Mouse (Mus musculus): ENCODE measurements around the gene Rpl31. TPM values are rescaled to one million over a fixed set of nuclear protein-coding genes. Genes with fewer than 3 reads are reported as not detected.

The Rpl31 gene
- polyA plus RNA-seq, 1 experiment from 2014 or later, result 696 TPM

DNA sequence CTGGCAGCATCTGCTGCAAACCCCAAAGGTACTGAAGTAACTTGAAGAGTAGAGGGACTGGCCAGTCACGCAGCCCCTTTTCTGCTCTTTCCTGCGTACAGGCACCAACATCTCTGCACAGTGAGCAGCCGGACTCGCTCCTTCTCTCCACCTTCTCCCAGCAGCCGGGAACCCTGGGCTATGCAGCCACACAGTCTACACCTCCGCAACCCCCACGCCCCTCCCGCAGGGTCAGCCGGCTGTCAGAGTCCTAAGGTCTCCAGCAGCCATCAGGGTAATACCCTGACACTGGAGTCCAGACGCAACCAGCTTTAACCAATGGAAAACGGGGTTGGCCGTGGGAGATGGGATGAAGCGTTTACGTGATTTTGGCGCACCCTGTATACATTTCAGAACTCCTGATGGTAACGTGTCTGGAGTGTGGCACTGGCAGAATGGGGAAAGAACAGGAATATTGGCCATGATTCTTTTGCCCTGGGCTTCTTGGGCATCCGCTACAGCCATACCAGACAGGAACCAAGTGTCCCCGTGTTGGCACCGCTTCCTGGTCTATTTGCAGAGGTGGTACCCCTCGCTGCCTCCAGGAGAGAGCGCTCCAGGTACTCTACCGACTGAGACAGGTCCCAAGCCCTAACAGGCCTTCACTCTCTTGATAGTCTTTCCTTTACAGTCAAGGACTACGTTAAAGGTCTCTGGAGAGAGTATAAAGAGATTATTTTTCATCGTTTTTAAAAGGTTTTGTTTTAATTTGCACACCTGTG, 5.7 kb upstream of the Rpl31 start:
- H3K9me3 ChIP-seq (replicated peaks; ENCODE audit: low read length), result no peaks in the 10 kb centered on the region
- peak; percentile 47; the same call in 1 of the 2 replicates for ATAC-seq (replicated peaks; ENCODE audit: low FRiP score, low read depth)
- 39% methylated on average over 24 of the region's 24 CpGs for WGBS

GRCm38 (mm10) chr1:39362515-39362893, 5.1 kb upstream of the Rpl31 start:
- Histone ChIP-seq H3K9me3 (replicated peaks; ENCODE audit: low read length) (no peaks in the 10 kb centered on the region), H3K9ac (ENCODE audit: low read depth, low read length) (no peak overlapping the region), H3K27ac (no peak overlapping the region), H3K27me3 (ENCODE audit: insufficient read depth, low read length) (no peaks in the 10 kb centered on the region), H3K36me3 (ENCODE audit: insufficient read depth, low read length) (no peaks in the 10 kb centered on the region), H3K4me3 (replicated peaks; ENCODE audit: low read depth, low read length) (no peak overlapping the region), H3K4me2 (ENCODE audit: low read length) (no peak overlapping the region), H3K4me1 (replicated peaks; ENCODE audit: insufficient read depth, low read length) (0 out of 2 replicates have a peak, but pooled peaks cover 3% of the 10 kb centered on the region)
- TF ChIP-seq CTCF (IDR thresholded peaks at IDR 0.05; ENCODE audit: low read depth), result no peak
- DNase-seq (ENCODE audit: low spot score) (no peak), ATAC-seq (replicated peaks; ENCODE audit: low FRiP score, low read depth) (no peak)
- 49% methylated on average over 7 of the region's 7 CpGs for WGBS

More for the DNA sequence above, 5.7 kb upstream of the Rpl31 start:
- peak overlapping the region; percentile 45 for H3K4me2 ChIP-seq (ENCODE audit: low read length)
- 0 out of 2 replicates have a peak, but pooled peaks cover 3% of the 10 kb centered on the region for H3K4me1 ChIP-seq (replicated peaks; ENCODE audit: insufficient read depth, low read length)
- no peak overlapping the region for H3K4me3 ChIP-seq (replicated peaks; ENCODE audit: low read depth, low read length)
- H3K27ac ChIP-seq, result no peak overlapping the region
- DNase-seq (ENCODE audit: low spot score), result peak; percentile 24
- no peaks in the 10 kb centered on the region for H3K36me3 ChIP-seq (ENCODE audit: insufficient read depth, low read length)
- peak; percentile 47 for TF ChIP-seq CTCF (IDR thresholded peaks at IDR 0.05; ENCODE audit: low read depth)
- H3K9ac ChIP-seq (ENCODE audit: low read depth, low read length), result 0 out of 2 replicates have a peak overlapping the region, but pooled peaks have one; percentile 8
- H3K27me3 ChIP-seq (ENCODE audit: insufficient read depth, low read length), result no peaks in the 10 kb centered on the region

DNA sequence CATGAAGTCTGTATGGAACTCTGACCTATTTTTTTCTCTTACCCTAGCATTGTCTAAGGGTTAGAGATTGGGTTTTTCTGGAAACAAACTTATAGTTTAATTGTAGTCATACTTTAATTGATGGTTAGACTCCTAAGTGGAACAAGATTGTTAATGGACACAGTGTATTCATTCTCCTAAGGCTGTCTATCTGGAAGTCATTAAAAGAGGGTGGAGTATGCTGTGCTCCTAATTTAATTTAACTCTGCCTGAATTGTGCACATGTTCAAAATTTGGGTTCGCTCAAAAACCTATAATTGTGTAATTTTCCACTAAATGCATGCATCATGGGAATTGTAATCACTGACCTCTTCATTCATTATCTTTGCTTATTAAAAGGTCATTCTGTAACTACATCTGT, 2.1 kb upstream of the Rpl31 start:
- H3K27ac ChIP-seq, result no peak overlapping the region
- H3K4me1 ChIP-seq (replicated peaks; ENCODE audit: insufficient read depth, low read length), result 0 out of 2 replicates have a peak, but pooled peaks cover 8% of the 10 kb centered on the region
- H3K36me3 ChIP-seq (ENCODE audit: insufficient read depth, low read length), result peaks cover 8% of the 10 kb centered on the region
- ATAC-seq (replicated peaks; ENCODE audit: low FRiP score, low read depth), result no peak
- WGBS, result 86% methylated on average over 1 of the region's 1 CpGs
- H3K9me3 ChIP-seq (replicated peaks; ENCODE audit: low read length), result no peaks in the 10 kb centered on the region
- no peak for DNase-seq (ENCODE audit: low spot score)
- H3K4me2 ChIP-seq (ENCODE audit: low read length), result no peak overlapping the region
- no peak overlapping the region for H3K9ac ChIP-seq (ENCODE audit: low read depth, low read length)
- H3K4me3 ChIP-seq (replicated peaks; ENCODE audit: low read depth, low read length), result no peak overlapping the region
- H3K27me3 ChIP-seq (ENCODE audit: insufficient read depth, low read length), result no peaks in the 10 kb centered on the region
- TF ChIP-seq CTCF (IDR thresholded peaks at IDR 0.05; ENCODE audit: low read depth), result no peak

GRCm38 (mm10) chr1:39367045-39367444, 597 bp upstream of the Rpl31 start:
- DNase-seq (ENCODE audit: low spot score) (no peak), ATAC-seq (replicated peaks; ENCODE audit: low FRiP score, low read depth) (no peak)
- Histone ChIP-seq H3K9me3 (replicated peaks; ENCODE audit: low read length) (no peaks in the 10 kb centered on the region), H3K4me3 (replicated peaks; ENCODE audit: low read depth, low read length) (peak overlapping the region; percentile 89), H3K27me3 (ENCODE audit: insufficient read depth, low read length) (no peaks in the 10 kb centered on the region), H3K9ac (ENCODE audit: low read depth, low read length) (peak overlapping the region; percentile 95; the same call in 1 of the 2 replicates), H3K4me2 (ENCODE audit: low read length) (peak overlapping the region; percentile 66), H3K4me1 (replicated peaks; ENCODE audit: insufficient read depth, low read length) (0 out of 2 replicates have a peak, but pooled peaks cover 6% of the 10 kb centered on the region), H3K27ac (no peak overlapping the region), H3K36me3 (ENCODE audit: insufficient read depth, low read length) (peaks cover 23% of the 10 kb centered on the region)
- 28% methylated on average over 6 of the region's 6 CpGs for WGBS
- no peak for TF ChIP-seq CTCF (IDR thresholded peaks at IDR 0.05; ENCODE audit: low read depth)

GRCm38 (mm10) chr1:39368267-39368841, 712 bp downstream of the Rpl31 start:
- Histone ChIP-seq H3K4me3 (replicated peaks; ENCODE audit: low read depth, low read length) (peak overlapping the region; percentile 89), H3K4me2 (ENCODE audit: low read length) (peak overlapping the region; percentile 86), H3K4me1 (replicated peaks; ENCODE audit: insufficient read depth, low read length) (0 out of 2 replicates have a peak, but pooled peaks cover 6% of the 10 kb centered on the region), H3K9ac (ENCODE audit: low read depth, low read length) (peak overlapping the region; percentile 95), H3K36me3 (ENCODE audit: insufficient read depth, low read length) (peaks cover 34% of the 10 kb centered on the region), H3K27ac (peak overlapping the region; percentile 90), H3K27me3 (ENCODE audit: insufficient read depth, low read length) (no peaks in the 10 kb centered on the region), H3K9me3 (replicated peaks; ENCODE audit: low read length) (no peaks in the 10 kb centered on the region)
- under 1% methylated on average over 34 of the region's 34 CpGs for WGBS
- peak; percentile 41 for ATAC-seq (replicated peaks; ENCODE audit: low FRiP score, low read depth)
- peak; percentile 54 for DNase-seq (ENCODE audit: low spot score)
- TF ChIP-seq CTCF (IDR thresholded peaks at IDR 0.05; ENCODE audit: low read depth), result no peak

GRCm38 (mm10) chr1:39370431-39370830, 2.8 kb downstream of the Rpl31 start:
- DNase-seq (ENCODE audit: low spot score), result no peak
- 0 out of 2 replicates have a peak, but pooled peaks cover 6% of the 10 kb centered on the region for H3K4me1 ChIP-seq (replicated peaks; ENCODE audit: insufficient read depth, low read length)
- no peaks in the 10 kb centered on the region for H3K9me3 ChIP-seq (replicated peaks; ENCODE audit: low read length)
- no peak for ATAC-seq (replicated peaks; ENCODE audit: low FRiP score, low read depth)
- H3K9ac ChIP-seq (ENCODE audit: low read depth, low read length), result no peak overlapping the region
- H3K27me3 ChIP-seq (ENCODE audit: insufficient read depth, low read length), result no peaks in the 10 kb centered on the region
- no peak for TF ChIP-seq CTCF (IDR thresholded peaks at IDR 0.05; ENCODE audit: low read depth)
- no peak overlapping the region for H3K4me3 ChIP-seq (replicated peaks; ENCODE audit: low read depth, low read length)
- WGBS, result 88% methylated on average over 6 of the region's 6 CpGs
- peaks cover 43% of the 10 kb centered on the region for H3K36me3 ChIP-seq (ENCODE audit: insufficient read depth, low read length)
- no peak overlapping the region for H3K4me2 ChIP-seq (ENCODE audit: low read length)
- no peak overlapping the region for H3K27ac ChIP-seq

Data from kidney, postnatal 0 days (tissue).